Mouse (Mus musculus): Measurements from ENCODE around the gene Znrf2.

GRCm38 (mm10) chr6:54878546-54878945, 61.8 kb downstream of the Znrf2 start:
- TF ChIP-seq CTCF (IDR thresholded peaks at IDR 0.05; ENCODE audit: low read depth) (no peak), EP300 (optimal IDR thresholded peaks at IDR 0.05) (no peak)

Data from stomach, postnatal 0 days (tissue).